Mouse (Mus musculus): Measurements from ENCODE around the gene Ephb1. TPM values are rescaled to one million over a fixed set of nuclear protein-coding genes. Genes with fewer than 3 reads are reported as not detected.

Gene Ephb1
- total RNA-seq, 2 experiments from 2014 or later, result not detected

DNA sequence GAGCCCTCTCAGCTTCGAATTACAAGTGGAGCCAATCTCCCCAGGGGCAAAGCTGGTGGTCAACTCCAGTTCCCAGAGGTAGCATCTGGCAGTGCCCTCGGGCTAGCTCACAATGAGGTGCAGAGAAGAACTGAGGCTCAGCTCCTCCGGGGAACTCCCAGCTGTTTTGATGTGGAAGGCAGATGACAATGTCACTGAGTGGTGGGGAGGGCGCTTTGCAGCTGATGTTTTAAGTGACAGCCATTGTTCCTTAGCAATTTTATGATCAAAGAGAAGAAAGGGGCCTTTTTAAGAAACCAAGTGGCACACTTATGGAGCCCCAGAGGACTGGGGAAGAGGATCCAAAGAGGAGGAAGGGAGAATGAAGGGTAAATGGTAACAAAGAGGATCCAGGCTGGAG is 46.8 kb downstream of the Ephb1 start:
- ATAC-seq (replicated peaks; ENCODE audit: poor library complexity, severe bottlenecking), result no peak

DNA sequence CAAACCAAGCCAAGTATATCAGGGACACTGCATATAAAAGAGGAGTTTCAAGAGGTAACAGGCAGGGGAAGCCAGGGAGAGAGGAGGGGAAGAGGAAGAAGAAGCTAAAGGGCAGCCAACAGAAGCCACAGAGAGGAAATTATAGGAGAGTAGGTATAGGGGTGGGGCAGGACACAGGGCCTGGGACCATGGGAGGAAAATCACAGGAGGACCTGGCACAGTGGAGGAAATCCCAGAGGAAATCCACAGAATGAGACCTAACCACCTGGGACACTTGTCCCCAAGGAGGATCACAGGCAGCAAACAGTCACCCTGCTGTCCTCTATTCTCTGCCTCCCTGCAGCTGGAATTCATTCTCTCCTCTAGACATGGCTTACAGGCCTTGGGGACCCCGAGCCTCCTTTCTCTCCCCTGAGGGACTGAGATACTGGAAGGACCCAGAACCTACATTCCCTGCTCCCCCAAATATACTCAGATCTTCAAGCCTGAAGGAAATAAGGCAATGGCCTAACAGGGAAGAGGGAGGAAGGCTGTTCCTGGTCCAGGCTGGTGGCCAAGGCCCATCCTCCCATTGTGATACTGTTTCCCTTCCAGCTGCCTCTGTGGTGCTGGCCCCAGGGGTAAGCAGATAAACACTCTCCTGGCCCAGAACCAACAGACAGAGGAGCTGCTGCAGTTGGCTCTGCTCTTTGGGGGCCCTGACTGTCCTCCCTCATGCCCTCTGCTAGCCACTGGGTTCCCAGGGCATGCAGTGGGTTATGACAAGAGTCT is 47.7 kb downstream of the Ephb1 start:
- no peak for ATAC-seq (replicated peaks; ENCODE audit: poor library complexity, severe bottlenecking)

DNA sequence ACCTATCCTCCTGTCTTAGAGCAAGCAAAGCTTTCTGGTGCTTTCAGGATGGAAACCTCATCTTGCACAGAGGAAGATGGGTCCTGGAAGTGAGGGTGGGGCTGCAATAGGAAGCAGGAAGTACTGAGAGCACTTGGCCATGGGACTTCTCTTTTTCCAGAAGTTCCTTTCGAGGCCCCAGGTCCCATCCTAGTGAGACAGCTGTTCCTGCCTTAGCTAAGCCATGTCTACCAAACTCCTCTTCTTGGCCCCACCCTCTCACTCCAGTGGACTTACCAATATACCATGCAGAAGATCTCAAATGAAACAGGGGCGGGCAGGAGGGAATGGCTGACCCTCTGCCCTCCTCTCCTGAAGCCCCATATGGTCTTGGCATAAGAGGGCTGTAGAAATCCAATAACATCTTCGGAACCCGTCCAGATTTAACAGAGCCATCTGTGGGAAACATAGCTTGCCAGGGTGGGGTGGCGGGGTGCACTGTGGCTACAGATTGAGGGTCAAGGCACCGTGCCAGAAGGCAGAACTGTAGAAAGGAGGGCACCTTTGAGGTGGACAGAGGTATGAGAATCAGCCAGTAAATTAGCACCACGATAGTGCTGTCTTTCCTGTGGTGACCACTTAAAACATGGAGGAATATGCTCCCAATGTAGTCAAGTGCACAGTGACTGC is 48.9 kb downstream of the Ephb1 start:
- no peak for ATAC-seq (replicated peaks; ENCODE audit: poor library complexity, severe bottlenecking)

DNA sequence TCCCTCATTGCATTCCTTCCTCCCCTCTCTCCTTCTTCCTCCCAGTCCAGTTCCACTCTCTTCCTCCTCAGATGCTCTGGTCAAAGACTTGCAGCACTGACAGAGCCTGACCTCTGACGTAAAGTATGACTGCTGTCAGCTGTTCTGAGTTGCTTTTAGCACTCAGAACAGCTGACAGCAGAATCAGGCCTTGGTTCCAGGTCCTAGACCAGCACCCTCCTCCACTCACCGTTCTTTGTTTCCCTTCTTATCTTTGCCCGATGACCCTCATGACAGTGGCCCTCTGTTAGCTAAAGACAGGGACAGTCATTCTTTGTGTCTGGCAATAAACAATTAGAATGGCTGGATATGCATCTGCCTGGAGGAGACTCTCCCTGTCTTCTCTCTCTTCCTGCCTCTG is 49.7 kb downstream of the Ephb1 start:
- no peak for ATAC-seq (replicated peaks; ENCODE audit: poor library complexity, severe bottlenecking)

DNA sequence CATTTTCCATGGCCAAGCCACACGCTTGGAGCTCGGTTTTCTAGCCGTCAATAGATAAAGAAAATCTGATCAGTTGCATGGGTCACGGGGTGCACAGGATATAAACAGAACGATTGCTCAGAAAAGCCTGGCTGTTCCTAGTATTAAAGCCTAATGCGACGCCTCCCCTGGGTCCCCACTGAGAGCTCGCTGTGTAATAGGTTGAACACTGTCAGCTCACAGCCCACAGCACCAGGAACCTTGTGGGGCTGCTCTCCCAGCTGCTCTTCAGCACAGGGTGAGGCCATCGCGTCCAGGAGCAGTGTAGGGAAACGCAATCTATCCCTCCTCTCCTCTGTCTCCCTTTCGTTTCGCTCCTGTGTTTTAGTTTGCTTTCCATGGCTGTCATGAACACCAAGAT is 50.6 kb downstream of the Ephb1 start:
- no peak for ATAC-seq (replicated peaks; ENCODE audit: poor library complexity, severe bottlenecking)

DNA sequence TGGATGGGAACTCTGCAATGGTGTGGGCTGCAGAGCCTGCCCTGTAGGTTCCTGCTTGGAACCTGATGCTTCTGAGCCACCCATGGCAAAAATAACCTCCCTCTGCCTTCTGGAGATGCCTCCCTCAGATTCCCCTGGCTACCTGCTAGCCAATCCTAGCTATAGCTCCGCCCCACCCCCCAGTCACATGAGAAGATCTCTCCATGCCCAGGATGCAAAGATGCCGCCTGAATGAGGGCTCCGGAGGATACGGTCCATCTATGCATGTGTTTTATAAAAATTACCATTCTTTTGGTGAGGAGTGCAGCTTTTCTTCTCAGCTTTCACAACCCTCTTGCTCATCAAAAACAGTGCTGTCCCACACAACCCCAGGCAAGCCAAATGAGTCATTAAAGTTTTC is 53.5 kb downstream of the Ephb1 start:
- ATAC-seq (replicated peaks; ENCODE audit: poor library complexity, severe bottlenecking), result no peak

DNA sequence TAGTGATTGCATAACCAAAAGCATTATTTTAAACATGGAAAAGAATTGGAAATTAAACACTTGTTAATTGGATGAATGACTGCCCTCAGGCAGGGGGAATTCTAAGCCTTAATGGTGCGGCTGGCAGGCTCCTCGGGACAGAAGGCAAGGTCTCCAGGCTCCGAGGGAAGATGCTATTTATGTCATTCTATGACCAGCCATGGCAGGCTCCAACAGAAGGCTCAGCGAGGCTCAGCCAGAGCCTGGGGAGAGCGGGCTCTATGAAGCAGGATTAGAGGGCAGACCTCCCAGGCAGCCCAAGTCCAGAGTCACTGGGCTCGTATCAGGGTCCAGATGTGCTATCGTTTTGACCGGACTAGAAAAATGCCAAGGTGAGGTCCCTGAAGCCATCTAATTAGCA is 55.8 kb downstream of the Ephb1 start:
- no peak for ATAC-seq (replicated peaks; ENCODE audit: poor library complexity, severe bottlenecking)

DNA sequence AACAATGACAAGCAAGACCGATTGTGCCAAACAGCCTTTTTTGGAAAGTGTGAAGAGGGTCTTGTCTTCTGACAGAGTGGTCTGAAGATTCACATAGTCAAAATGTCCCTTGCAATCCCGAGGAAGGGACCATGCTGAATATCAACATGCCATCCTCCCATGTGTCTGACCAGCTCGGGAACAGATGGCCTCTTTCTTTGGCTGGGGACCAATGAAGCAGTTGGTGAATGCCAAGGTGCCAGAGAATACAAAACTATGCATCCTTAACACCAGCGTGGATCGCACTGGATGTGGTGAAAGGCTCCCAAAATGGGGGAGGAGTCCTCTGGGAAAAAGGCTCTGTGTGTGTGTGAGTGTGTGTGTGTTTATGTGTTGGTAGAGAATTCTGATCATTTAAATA is 56.5 kb downstream of the Ephb1 start:
- ATAC-seq (replicated peaks; ENCODE audit: poor library complexity, severe bottlenecking), result no peak

DNA sequence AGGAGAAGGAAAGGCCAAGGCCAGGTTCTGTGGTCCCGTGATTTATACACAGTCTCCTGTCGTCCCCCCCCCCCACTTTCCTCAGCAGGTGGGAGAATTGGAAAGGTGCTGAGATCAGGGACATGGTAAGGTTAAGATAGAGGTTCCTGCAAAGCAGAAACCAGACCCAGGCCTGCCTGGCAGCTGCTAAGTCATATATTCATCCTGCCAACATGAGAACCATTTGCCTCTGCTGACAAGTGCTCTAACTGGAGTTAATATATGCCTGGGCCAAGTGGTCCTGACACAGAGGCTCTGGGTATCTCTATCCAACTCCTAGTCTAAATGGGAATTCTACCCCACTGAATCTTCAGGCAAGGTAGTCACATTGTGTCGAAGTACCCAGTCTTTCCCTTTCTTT is 57.3 kb downstream of the Ephb1 start:
- ATAC-seq (replicated peaks; ENCODE audit: poor library complexity, severe bottlenecking), result no peak

DNA sequence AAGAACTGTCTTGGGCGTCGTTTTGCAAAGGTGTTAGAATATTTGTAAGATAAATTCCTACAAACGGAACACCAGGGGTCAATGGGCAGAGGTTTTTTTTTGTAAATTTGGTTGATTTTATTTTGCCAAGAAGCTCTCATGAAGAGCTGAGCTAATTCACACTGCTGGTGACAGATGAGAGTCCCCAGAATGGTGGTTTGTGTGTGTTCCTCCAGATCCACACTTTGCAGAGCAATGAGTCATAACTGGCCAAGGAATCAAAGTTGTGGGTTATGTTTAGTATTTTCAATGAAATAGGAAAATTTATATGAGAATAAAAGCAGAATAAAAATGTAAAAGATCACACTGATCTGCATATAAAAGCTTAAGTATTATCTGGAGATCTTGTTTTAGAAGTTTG is 60.9 kb downstream of the Ephb1 start:
- no peak for ATAC-seq (replicated peaks; ENCODE audit: poor library complexity, severe bottlenecking)

DNA sequence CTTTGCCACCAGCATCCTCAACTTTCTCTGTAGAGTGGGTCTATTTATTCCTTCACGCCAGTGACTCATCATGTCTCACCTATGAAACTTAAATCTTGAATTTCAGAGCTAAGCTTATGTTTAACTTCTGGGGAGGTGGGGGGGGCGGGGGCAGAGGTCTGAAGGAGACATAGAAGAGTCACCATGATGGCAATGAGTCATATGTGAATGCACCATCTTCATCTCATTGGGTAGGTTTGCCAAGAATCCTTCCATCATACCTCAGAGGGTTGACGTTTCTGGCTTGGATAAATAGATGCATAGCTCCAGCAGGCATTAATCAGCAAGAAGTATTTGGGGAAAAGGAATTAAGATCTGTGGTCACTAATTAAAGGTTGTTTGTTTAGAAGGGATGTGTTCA is 63.3 kb downstream of the Ephb1 start:
- ATAC-seq (replicated peaks; ENCODE audit: poor library complexity, severe bottlenecking), result no peak

DNA sequence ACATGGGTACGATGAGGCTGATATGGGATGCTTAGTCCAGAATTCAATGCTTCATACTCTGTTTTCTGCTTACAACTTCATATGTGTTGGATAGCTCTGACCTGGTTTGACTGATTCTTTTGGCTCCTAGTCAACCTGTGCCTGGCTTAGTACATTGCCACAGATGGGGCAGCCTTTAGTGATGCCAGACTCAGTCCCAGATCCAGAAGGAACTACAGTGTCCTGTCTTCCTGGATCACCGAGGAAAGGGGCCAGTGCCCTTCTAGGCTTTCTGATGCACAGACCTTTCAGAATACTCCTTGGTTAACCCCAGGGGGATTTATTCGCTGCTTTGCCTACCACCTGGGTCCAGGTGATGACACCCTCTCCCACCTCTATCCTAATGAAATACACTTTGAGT is 66.1 kb downstream of the Ephb1 start:
- no peak for ATAC-seq (replicated peaks; ENCODE audit: poor library complexity, severe bottlenecking)

DNA sequence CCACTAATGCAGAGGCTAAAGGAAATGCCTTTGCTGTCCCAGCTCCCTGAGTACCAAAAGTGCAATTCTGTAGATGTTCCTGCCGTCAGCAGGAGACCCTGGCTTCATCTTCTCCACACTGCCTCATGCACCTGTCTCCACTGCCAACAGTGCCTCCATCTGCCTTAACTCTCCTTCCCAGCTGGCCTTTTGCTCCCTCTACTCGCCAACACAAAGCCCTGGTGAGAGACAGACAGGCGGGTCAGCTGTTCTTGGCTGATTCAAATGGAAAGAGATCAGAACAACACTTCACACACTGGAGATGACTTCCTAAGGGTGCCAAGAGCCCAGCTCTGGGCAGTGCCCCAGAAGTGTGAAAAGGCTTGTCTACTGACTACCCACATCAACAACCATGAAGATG is 78.6 kb downstream of the Ephb1 start:
- ATAC-seq (replicated peaks; ENCODE audit: poor library complexity, severe bottlenecking), result no peak

DNA sequence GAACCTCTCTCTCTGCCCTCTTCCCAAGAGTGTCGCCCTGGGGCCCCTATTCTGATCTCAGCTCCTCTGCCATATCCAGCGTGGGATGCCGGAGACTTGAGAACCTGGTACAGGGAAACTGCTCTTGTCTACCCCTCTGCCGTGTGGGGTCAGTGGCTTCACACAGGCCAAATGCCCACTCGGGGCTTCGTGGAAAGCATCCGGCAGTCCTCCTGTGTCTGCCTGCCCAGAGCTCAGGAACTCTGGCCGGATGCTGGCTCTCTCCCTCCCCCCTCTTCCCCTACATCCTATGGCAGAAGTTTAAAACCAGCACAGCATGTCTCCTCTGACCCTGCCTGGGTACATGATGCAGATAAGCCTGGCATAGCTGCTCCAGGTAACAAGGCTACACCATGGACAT is 80.5 kb downstream of the Ephb1 start:
- ATAC-seq (replicated peaks; ENCODE audit: poor library complexity, severe bottlenecking), result no peak

DNA sequence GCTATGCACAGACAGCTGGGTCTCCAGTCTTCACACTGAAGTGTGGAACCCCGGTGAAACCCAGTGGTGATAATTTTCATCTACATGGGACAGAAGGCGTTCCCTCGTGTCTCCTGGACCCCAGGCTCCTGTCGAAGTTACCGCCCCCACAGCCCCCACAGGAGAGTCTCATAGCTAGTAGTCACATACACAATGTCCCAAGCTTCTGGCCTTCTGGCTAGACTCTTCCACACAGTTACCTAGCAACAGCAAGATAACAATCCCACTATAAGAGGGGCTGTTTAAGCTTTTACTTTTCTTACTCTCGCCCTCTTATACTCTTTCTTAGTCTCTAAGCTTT is 81.1 kb downstream of the Ephb1 start:
- no peak for ATAC-seq (replicated peaks; ENCODE audit: poor library complexity, severe bottlenecking)

DNA sequence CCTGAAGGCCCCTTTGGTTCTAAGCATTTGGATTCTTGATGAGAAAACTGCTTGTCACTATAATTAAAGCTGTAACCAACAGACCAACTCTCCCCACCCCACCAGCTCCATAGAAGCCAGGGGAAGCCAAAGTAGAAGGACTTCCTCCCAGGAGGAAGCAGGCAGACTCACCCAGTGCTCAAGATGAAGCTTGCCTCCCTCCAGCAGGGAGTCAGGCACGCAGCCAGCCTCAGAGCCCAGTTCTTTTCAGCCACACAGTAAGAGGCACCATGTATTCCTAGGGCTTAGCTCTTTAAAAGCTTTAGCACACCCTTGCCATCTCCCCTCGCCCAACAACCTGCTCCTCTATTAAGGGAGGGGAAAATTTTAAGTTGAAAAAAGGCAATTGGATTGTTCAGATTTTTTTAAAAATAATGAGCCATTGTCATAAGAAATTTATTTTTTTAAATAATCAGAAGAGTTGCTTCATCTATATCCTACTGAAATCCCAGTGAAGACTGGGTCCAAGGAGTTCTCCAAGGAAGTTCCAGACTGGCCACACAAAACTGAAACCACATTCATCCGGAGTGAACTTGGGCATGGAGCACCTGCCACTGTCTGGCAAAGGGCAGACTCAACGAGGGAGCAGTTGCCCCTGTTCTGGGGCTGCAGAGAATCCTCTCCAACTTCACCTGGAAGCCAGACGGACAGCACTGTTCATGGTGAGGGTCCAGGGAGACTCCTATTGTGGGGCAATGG is 81.6 kb downstream of the Ephb1 start:
- no peak for ATAC-seq (replicated peaks; ENCODE audit: poor library complexity, severe bottlenecking)

DNA sequence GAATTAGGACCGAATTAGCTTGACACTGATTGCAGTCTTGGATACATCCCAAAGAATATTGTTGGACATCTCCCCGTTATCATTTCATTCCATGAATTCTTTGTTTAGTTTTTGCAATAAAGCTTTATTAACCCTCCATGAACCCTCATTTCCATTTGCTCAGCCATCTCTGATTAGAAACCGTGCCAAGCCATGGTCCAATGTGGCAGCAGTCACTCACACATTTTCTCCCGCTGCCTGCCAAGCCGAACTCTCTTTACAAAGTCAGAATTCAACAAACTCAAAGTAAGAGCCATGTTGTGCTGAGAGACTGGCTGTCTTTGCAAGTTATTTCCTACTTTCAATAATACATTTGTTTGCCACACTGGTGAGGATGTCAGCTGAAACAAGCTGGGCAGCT is 84.0 kb downstream of the Ephb1 start:
- no peak for ATAC-seq (replicated peaks; ENCODE audit: poor library complexity, severe bottlenecking)

DNA sequence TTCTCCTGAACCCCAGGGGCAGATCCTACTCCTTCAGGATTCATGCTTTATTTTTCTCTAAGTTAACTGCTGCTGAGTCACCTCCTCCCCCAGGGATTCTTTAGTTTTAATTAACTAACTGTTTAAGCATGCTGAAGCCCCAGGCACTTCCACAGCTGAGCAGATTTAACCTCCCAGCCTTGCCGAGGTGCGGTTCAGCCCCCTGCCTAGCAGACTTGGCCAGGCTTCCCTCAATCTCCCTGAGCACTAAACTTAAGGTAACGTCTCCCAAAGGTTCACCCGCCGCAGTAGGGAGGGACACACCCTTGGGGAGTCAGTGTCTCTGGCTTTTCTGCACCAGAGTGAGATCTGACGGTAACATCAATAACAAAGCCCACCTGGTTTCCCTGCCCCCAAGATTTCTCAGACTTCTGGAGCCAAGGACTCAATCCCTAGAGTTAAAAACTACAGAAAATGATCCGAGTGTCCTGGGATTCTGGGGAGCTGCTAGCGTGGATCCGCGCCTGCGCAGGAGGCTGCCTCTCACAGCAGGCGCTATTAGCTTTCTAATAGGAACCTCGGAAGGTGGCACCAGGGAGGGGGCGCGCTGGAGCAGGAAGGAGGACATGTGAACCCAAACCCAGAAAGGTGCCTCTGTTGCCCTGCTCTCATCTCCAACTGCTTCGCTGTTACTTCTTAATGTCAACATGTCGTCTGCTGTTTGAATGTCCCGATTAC is 87.0 kb downstream of the Ephb1 start:
- ATAC-seq (replicated peaks; ENCODE audit: poor library complexity, severe bottlenecking), result no peak

DNA sequence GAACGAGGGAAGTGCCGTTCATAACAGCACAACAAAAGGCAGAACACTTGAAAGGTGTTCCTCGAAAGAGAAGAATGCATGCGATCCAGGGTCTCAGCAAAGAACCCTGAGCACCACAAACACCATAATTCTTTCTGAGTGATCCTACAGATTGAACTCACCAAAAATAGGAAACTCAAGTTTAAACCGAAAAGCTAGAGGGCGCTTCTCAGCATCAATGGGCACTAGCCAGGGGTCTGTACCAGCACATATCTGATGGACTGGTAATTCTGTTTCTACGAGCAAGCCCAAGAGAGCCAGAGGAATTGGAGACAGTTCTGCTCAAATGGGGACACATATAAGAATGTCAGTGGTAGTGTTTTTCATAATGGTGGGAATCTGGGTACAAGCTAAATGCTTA is 90.7 kb downstream of the Ephb1 start:
- no peak for ATAC-seq (replicated peaks; ENCODE audit: poor library complexity, severe bottlenecking)

DNA sequence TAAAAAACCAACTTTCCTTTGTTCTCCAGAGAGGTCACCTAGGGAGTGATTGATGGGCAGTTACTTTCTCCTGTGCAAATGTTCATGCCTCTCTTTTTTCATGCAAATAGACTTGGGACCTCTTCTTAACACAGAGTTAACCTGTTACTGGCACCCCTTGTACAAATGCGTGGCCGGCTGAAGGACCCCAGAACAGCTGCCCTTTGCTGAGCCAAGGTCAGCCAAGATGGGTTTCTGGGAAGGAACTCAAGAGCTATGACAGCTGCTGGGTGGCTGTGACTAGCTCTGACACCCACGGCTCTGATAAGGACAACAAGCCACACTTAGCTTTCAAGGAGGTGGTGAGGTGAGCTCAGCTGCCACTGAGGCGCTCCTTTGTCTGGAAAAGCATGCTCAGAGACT is 92.4 kb downstream of the Ephb1 start:
- no peak for ATAC-seq (replicated peaks; ENCODE audit: poor library complexity, severe bottlenecking)

DNA sequence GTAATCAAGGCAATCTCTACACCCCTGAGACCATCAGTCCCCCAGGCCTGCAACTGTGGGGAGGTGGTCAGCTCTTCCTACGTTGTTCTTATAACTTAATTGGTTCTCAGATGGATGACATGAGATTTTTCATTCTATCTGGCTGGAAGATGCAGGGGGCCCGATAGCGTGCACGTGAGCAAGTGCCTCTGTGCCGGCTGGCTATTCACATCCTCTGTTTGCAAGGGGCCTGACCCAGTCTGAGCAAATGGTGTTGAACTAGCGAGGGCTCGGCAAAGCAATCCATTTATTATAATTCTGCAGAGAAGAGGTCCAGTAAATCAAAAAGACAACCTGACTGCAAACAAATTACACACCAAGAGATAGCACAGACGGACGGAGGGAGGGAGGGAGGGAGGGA is 93.0 kb downstream of the Ephb1 start:
- ATAC-seq (replicated peaks; ENCODE audit: poor library complexity, severe bottlenecking), result no peak

Measured in granulocyte monocyte progenitor cell, adult 5-6 weeks (primary cell).